Mouse (Mus musculus) CD4-positive helper T cell, adult 2 months (primary cell): ENCODE data around the gene Nrn1.

Experiments
- DNase-seq: peaks from one replicate; pipeline ENCODE4 v3.0.0-alpha.2; 2012; ENCODE audit warnings: low read depth, missing footprints, low spot score

Nrn1 gene

DNA sequence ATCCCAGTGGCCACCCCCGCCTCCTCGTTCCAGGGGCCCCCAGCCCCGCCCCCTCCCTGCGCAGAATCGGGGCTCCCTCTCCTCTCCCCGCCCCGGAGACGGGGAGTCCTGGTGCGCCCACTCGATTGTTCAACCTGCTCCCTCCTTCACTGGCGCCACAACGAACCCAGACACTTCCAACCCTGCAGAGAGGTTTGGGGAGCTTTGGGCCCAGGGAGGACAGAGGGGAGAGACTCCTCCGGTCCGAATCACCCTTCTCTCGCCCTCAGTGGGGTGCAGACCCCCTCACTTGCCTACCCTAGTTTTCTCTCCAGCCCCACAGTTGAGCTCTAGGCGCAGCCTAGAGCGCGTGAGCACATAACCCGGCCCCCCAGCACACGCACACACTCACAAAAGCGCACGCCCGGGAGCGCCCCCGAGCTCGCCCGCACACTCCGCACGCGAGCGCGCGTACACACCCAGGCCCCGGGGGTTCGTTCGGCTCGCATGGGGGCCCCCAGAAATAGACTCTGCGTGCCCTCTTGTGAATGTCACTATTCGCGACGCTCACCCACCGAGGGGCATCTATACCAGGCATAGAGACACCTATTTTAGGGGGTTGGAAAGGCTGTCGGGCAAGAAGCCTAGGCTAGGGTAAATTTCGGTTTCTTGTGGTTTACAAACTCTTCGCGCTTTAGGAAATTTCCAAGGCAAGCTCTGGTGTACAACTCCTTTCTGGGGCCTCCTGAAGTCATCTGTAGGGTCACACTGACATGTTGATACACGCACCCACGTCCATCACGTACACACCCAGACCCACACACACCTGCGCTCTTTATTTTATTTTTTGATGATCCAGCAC, at the start of gene Nrn1:
Gene Nrn1, minus strand, starts transcription at position 401 of the 841 bp plus-strand sequence.
- DNase-seq, result peak; percentile 27

DNA sequence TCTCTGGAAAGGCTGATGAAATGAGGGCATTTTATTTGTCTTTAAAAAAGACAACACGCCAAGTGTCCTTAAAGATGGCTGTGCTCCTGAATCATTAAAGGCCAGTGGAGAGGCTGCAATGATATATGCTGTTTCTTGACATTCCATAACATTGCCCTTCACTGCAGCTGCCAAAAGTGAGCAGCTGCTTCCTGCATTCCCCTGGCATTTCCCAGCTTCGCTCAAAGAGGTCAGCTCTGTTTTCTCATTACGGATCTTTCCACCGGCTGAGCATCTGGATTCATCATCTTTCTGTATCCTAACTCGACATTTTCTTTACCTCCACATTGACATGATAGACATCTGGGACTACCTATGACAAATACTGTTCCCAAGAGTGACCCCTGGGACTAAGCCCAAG, 44.7 kb upstream of the Nrn1 start:
- no peak for DNase-seq

DNA sequence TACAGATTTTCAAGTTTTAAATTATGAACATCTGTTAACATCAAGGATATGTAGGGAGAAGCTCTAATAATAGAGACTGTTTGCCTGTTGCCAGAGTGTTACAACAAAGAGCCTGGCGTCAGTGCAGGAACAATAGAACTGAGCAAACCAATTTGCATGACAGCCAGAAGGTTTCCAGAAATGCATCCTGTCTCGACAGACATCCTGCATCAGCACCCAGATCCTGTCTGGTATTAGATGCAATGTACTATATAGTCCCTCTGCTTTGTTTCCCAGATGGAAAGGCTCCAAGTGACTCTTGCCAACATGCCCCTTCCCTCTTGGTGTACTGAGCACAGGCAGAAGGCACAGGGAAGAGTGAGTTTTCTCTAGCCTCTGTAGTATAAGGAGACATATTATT, 31.9 kb upstream of the Nrn1 start:
- no peak for DNase-seq

GRCm38 (mm10) chr13:36751861-36752260, 16.9 kb upstream of the Nrn1 start:
- no peak for DNase-seq

GRCm38 (mm10) chr13:36750056-36750455, 15.1 kb upstream of the Nrn1 start:
- no peak for DNase-seq

DNA sequence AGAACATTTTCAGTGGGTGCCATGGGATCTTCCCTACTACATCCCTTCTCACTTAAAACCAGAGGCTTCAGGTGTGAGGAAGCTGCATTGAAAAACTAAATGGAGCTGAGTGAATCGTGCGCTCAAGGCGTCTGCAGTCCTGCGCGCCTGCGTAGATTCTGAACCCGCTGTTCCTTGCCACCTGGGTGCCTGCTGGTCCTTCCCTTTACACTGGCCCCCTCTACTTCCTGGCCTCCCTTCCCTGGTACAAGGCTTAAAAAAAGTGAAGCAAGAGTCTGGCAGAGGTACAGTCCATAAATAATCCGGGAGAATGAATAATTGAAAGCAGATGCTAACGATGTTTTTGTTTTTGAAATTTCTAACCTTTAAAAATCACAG, 1.7 kb upstream of the Nrn1 start:
- no peak for DNase-seq

GRCm38 (mm10) chr13:36735901-36736618, 1.1 kb upstream of the Nrn1 start:
- DNase-seq, result peak; percentile 57

- DNase-seq, result peak; percentile 29
Observed at GRCm38 (mm10) chr13:36733989-36734690, 791 bp downstream of the Nrn1 start.

GRCm38 (mm10) chr13:36733566-36733965, 1.4 kb downstream of the Nrn1 start:
- DNase-seq, result no peak

- no peak for DNase-seq
Observed at GRCm38 (mm10) chr13:36732891-36733490, 1.9 kb downstream of the Nrn1 start.

DNA sequence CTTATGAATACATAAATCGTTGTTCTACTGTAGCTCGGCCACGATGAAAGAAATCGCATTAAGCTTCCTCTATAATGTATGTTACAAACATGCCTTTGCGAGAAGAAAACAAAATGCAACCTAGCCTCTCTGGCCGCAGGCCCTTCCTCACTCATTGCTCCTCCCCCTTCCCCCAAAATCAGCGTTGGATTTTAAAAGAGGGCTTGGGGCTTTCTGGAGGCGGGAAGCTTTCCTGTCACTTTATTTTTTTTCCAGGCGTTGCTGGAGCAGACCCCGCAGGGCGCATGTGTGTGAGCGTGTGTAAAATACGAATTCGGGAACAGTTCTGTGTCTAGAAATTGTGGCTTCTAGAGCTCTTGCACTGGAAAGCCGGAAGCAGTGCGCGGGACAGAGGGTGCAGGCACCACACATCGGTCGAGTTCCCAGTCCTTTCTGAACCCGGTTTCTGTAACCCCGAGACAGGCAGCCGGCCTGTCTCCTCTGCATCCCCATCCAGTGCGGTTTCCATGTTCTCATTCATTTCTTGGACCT, 2.9 kb downstream of the Nrn1 start:
- no peak for DNase-seq

GRCm38 (mm10) chr13:36731016-36731930, 3.7 kb downstream of the Nrn1 start:
- peak; percentile 60 for DNase-seq

- DNase-seq, result no peak
Observed at GRCm38 (mm10) chr13:36730341-36730761, 4.6 kb downstream of the Nrn1 start.

DNA sequence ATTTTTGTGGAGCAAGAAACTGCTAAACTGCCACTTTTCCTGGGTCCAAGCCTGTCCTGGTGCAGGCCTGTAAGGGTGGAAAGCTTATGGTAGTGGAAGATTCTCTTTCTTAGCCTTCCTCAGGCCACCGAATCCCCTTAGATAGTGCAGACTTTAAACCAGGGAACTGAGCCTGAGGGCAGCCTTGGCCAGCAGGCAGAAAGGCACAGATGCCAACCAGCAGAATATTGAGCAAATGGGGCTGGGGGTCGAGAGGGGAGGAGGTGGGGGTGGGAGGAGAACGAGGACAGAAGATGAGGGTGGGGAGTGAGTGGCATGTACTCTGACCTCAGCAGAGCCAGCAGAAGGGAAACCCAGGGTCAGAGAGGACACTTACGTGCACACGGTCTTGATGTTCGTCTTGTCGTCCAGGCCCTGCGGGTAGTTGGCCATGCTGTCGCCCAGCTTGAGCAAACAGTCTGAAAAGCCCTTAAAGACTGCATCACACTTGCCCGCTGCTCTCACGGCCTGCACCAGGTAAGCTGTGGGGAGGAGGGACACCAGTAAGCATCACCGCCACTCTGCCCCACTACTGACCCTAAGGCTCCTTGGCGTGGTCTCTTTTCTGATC, 5.1 kb downstream of the Nrn1 start:
- no peak for DNase-seq

- no peak for DNase-seq
Observed at GRCm38 (mm10) chr13:36728509-36728908, 6.4 kb downstream of the Nrn1 start.

- DNase-seq, result no peak
Observed at GRCm38 (mm10) chr13:36727779-36728470, 7.0 kb downstream of the Nrn1 start.

DNA sequence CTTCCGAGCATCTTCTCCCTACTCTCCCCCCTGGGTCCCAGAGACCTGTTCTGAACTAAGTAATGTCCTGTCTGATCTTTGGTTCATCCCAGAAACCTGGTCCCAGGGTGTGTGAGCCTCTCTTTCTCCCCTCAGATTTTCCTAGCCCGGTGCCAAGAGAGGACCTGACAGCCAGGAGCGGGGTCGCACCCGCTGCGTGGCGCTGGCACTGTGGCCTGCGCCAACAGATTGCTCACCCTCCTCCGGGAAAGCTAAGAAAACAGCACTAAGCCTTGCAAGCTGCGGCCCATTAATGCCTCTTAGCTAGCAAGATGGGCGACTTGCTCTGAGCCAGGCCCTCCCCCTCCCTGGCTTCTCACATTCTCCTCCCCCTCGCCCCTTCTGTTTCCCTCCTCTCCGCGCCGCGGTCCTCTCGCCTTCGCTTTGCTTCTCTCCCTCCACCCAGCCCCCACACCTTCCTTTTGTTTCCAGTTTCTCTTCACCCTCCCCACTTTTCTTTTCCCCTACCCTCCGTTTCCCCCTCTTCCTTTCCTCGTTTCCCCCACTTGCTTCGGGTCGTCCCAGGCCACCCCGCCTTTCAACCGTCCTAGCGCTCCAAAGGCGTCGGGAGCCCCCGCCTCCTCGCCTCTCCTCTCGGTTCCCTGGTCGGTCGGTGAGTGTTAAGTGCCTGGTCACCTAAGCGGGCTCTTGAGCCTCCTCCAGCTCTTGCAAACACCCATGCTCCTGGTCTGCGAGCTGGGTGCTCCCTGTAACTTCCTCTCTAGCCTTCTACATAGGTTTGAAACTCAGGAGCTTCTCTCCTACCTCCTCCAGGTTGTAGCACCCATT, 7.8 kb downstream of the Nrn1 start:
- DNase-seq, result peak; percentile 40

- DNase-seq, result no peak
Observed at GRCm38 (mm10) chr13:36726551-36726950, 8.4 kb downstream of the Nrn1 start.

GRCm38 (mm10) chr13:36725881-36726280, 9.1 kb downstream of the Nrn1 start:
- DNase-seq, result no peak
